8 mouse cellular contexts compared by ENCODE assay signal in the genomic region with DNA sequence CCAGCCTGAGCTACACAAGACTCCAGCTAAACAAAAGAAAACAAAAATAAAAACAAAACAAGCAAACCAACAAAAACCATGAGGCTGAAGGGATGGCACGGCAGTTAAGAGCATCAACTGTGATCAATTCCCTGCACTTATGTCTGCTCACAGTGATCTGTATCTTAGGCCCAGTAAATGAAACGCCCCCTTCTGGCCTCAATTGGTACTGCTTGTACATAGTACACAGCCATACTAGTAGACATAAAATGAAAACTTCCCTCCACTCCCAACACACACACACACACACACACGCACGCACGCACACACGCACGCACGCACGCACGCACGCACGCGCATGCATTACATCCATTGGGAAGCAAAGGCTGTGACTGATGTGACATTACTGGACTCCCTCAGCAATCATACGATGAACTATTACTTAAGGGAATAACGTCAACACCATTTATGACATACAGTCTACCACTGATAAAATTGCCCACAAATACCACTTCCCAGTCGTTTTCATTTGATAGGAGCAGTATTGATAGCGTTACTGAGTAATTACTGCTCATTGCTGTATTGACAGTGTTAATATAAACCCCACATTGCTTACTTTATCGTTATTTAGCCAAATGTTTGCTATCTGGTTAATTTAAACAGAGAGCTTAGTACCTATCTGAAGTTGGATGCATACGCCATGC.
A peak's percentile ranks its signal among the peaks of the same experiment; 100 is the strongest.
DNase-seq lines count a peak whose midpoint lies in the region; TF ChIP-seq lines count a peak whose summit lies in the region.

No protein-coding gene starts in this region.

- H3K4me1 ChIP-seq in kidney, adult 2 months (ENCODE audit: control insufficient read depth, insufficient read depth, low read length) = no peaks in the 10 kb centered on the region
- H3K4me1 ChIP-seq in ES-E14 (ENCODE audit: control insufficient read depth in 2 of 2, insufficient read depth in 2 of 2, low read length in 2 of 2, poor library complexity in 1 of 2) = peaks cover 7 to 9% of the 10 kb centered on the region in 2 experiments
- no peaks in the 10 kb centered on the region for H3K4me1 ChIP-seq in spleen, adult 2 months (ENCODE audit: control insufficient read depth, insufficient read depth, insufficient read length)

- no peak for TF ChIP-seq CTCF in kidney, adult 2 months (conservative IDR thresholded peaks at IDR 0.05; ENCODE audit: insufficient read depth, insufficient read length, low read depth, low read length)
- peak; percentile 2; the same call in 1 of the 2 replicates for TF ChIP-seq CTCF in spleen, adult 2 months (IDR thresholded peaks at IDR 0.05; ENCODE audit: extremely low read depth, insufficient read depth, insufficient read length, insufficient replicate concordance)

- intact Hi-C loops in gastrocnemius, postnatal 14 days (cut with DNase I; ENCODE audit: low total_unique reads) = no loop called here

- in situ Hi-C loops in ES-E14 (cut with MboI; ENCODE audit: low sequenced_read_pairs in 2 of 2, unreplicated experiment in 2 of 2) = no loop called here

- peak; percentile 11 for DNase-seq in kidney, postnatal 14 days
- DNase-seq in kidney, adult 2 months = no peak
- peak; percentile 66 for DNase-seq in ES-E14 (ENCODE audit: low read depth, low spot score)
- peak; percentile 31 for DNase-seq in c-Kit-positive CD71-negative TER-119-negative erythroid progenitor cells, embryonic 14.5 days (ENCODE audit: low read depth)
- peak; percentile 12 to 32 for DNase-seq in spleen, adult 2 months (ENCODE audit: low read depth in 1 of 2, low spot score in 2 of 2)
- DNase-seq in frontal cortex, postnatal 14 days (ENCODE audit: low spot score in 2 of 2) = no peak
- DNase-seq in neural tube, embryonic 10.5 days (ENCODE audit: extremely low spot score, low spot score) = no peak
- DNase-seq in gastrocnemius, postnatal 14 days = no peak

- H3K9me3 ChIP-seq in ES-E14 (ENCODE audit: control insufficient read depth, insufficient read depth, low read depth, low read length) = no peaks in the 10 kb centered on the region

- TF ChIP-seq POLR2A in kidney, adult 2 months (IDR thresholded peaks at IDR 0.05; ENCODE audit: low read depth, low read length) = no peak
- no peak for TF ChIP-seq POLR2A in spleen, adult 2 months (IDR thresholded peaks at IDR 0.05; ENCODE audit: low read depth, low read length)

- H3K27me3 ChIP-seq in kidney, adult 2 months (replicated peaks; ENCODE audit: control insufficient read depth, insufficient read depth, low read length) = no peaks in the 10 kb centered on the region
- no peaks in the 10 kb centered on the region for H3K27me3 ChIP-seq in spleen, adult 2 months (ENCODE audit: control insufficient read depth, insufficient read depth, low read length)

- H3K9ac ChIP-seq in ES-E14 (ENCODE audit: insufficient read depth, low read depth, low read length, poor library complexity, severe bottlenecking) = no peak overlapping the region

- no peak overlapping the region for H3K4me3 ChIP-seq in kidney, adult 2 months (ENCODE audit: insufficient read depth, low read depth, low read length)
- H3K4me3 ChIP-seq in ES-E14 (ENCODE audit: insufficient read depth in 1 of 2, low read depth in 1 of 2, low read length in 2 of 2, poor library complexity in 1 of 2, severe bottlenecking in 1 of 2) = no peak overlapping the region
- H3K4me3 ChIP-seq in spleen, adult 2 months (ENCODE audit: extremely low read depth, insufficient read depth, insufficient read length) = no peak overlapping the region

- no peaks in the 10 kb centered on the region for H3K36me3 ChIP-seq in kidney, adult 2 months (ENCODE audit: control insufficient read depth, insufficient read depth, low read length)
- H3K36me3 ChIP-seq in ES-E14 (ENCODE audit: control insufficient read depth, insufficient read depth, low read length, poor library complexity, severe bottlenecking) = no peaks in the 10 kb centered on the region
- H3K36me3 ChIP-seq in spleen, adult 2 months (ENCODE audit: control insufficient read depth, insufficient read depth, low read length) = 0 out of 2 replicates have a peak, but pooled peaks cover 2% of the 10 kb centered on the region

- no peak overlapping the region for H3K27ac ChIP-seq in kidney, adult 2 months (ENCODE audit: insufficient read depth, low read depth, low read length)
- H3K27ac ChIP-seq in ES-E14 (ENCODE audit: insufficient read depth, low read depth, low read length, poor library complexity, severe bottlenecking) = no peak overlapping the region
- H3K27ac ChIP-seq in spleen, adult 2 months (ENCODE audit: insufficient read depth, low read length) = no peak overlapping the region

- WGBS in kidney, adult 2 months = 88% methylated on average over 19 of the region's 19 CpGs
- 87% methylated on average over 19 of the region's 19 CpGs for WGBS in spleen, adult 2 months

TF ChIP-seq in ES-E14, 5 proteins besides CTCF, POLR2A, EP300 and RAD21:
- TF ChIP-seq ZNF384 (IDR thresholded peaks at IDR 0.05; ENCODE audit: low read depth, low read length) (no peak), HCFC1 (IDR thresholded peaks at IDR 0.05; ENCODE audit: borderline replicate concordance, insufficient read depth, low read length) (no peak), CHD2 (IDR thresholded peaks at IDR 0.05; ENCODE audit: low read depth, low read length) (no peak), MAFK (IDR thresholded peaks at IDR 0.05; ENCODE audit: insufficient read depth, low read depth, low read length) (no peak), ZC3H11A (IDR thresholded peaks at IDR 0.05; ENCODE audit: borderline replicate concordance, low read depth, low read length) (no peak)
TF ChIP-seq in ES-E14: peak in this region for 0.

Comparison
In these comparisons a context has a peak if more than half of its experiments do, and no peak if none do; other contexts are left out.
1. DNase-seq: peak in kidney, postnatal 14 days (single experiment), ES-E14 (single experiment), c-Kit-positive CD71-negative TER-119-negative erythroid progenitor cells, embryonic 14.5 days (single experiment) and spleen, adult 2 months (2 of 2); none in kidney, adult 2 months (single experiment), frontal cortex, postnatal 14 days (0 of 2), neural tube, embryonic 10.5 days (single experiment) and gastrocnemius, postnatal 14 days (single experiment).